Mouse (Mus musculus) embryonic facial prominence, embryonic 12.5 days (tissue): ENCODE measurements around the gene Gm28230. TPM values are rescaled to one million over a fixed set of nuclear protein-coding genes. Genes with fewer than 3 reads are reported as not detected.

Experiments used
- ATAC-seq: fragments of 200-750 bp; cut with Nextera tagmentation; 2 replicates; pipeline ENCODE4 v1.8.0; 2017; ENCODE audit not compliant: insufficient number of reproducible peaks, insufficient read depth, low FRiP score, low TSS enrichment
- H3K27ac ChIP-seq: fragments of 300-500 bp; sonication (generic); 2 replicates; pipeline ENCODE4 v1.5.1; 2016; ENCODE audit warnings: mild to moderate bottlenecking
- H3K27me3 ChIP-seq: fragments of 300-500 bp; sonication (generic); 2 replicates; pipeline ENCODE4 v1.6.1; 2016; ENCODE audit warnings: mild to moderate bottlenecking, moderate library complexity
- H3K36me3 ChIP-seq: fragments of 300-500 bp; sonication (generic); 2 replicates; pipeline ENCODE4 v1.6.1; 2016; ENCODE audit warnings: mild to moderate bottlenecking
- H3K4me1 ChIP-seq: fragments of 300-500 bp; sonication (generic); 2 replicates; pipeline ENCODE4 v1.6.1; 2016
- H3K4me2 ChIP-seq: fragments of 300-500 bp; sonication (generic); replicated peaks from 2 replicates; pipeline ENCODE4 v1.6.1; 2016; ENCODE audit warnings: mild to moderate bottlenecking, moderate library complexity
- H3K4me3 ChIP-seq: fragments of 300-500 bp; sonication (generic); 2 replicates; pipeline ENCODE4 v1.5.1; 2016; ENCODE audit warnings: mild to moderate bottlenecking
- H3K9ac ChIP-seq: fragments of 300-500 bp; sonication (generic); 2 replicates; pipeline ENCODE4 v1.6.1; 2016; ENCODE audit warnings: mild to moderate bottlenecking, moderate library complexity
- H3K9me3 ChIP-seq: fragments of 300-500 bp; sonication (generic); 2 replicates; pipeline ENCODE4 v1.6.1; 2016; ENCODE audit warnings: mild to moderate bottlenecking, moderate library complexity
- WGBS: fragments of 180-500 bp; shearing (Covaris S2); methylation state at CpG from one replicate; pipeline ENCODE4 v1.1.7; 2016; 5-methylcytosine and 5-hydroxymethylcytosine counted together
- polyA plus RNA-seq: library from polyadenylated mRNA; unstranded; fragments of >200 nt; fragmentation: Nextera tagmentation; extraction: Ambion mirVana; gene quantifications from 2 replicates; pipeline ENCODE4 v1.2.1, GENCODE M21; 2016

The Gm28230 gene
- polyA plus RNA-seq, 1 experiment from 2014 or later, result not detected

- Histone ChIP-seq H3K36me3 (no peaks in the 10 kb centered on the region), H3K9me3 (no peaks in the 10 kb centered on the region), H3K4me2 (no peak overlapping the region), H3K4me1 (peaks cover 9% of the 10 kb centered on the region), H3K9ac (no peak overlapping the region), H3K4me3 (no peak overlapping the region), H3K27me3 (peaks cover 95% of the 10 kb centered on the region), H3K27ac (no peak overlapping the region)
- 2% methylated on average over 22 of the region's 22 CpGs for WGBS
- ATAC-seq, result no peak
These were observed 25.9 kb upstream of the Gm28230 start for GRCm38 (mm10) chr2:74700546-74701112.

DNA sequence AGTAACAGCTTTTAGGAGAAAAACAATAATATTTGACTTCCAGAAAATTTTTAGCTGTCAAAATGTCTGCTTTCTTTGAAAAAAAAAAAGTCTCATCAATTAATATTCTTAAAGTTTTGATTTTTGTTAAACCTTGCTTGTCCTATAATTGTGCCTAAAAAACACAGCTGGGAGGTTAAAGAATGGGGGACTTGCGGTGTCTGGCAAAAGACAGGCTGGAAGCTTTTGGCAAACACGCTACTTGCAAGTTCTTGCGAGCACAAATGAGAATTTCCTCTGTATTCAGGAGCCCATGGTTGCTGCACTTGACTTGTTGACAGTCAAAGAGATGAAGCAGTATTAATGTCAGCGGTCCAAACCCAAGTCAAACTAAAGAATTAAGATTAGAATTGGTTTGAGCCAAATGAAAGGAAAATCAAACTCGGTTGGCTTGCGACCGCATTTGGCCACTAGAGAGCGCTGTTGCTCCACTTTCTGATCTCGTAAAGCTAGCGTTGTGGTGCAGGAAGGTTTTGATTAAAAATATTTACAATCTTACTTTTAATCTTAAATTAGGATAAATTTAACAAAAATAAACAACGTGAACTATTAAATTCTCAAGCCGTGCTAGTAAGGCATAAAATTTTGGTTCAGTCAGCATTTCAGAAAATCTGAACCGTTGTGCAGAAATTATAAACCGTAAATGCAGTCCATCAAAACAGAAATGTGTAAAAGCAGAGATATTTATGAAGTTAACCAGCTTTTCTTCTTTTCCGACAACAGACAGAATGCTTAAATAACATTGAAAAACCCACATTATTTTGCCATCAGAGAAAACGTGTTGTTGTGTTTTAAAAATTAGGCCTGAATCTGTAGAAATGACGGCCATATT, 24.3 kb upstream of the Gm28230 start:
- 11% methylated on average over 17 of the region's 17 CpGs for WGBS

GRCm38 (mm10) chr2:74702820-74703219, 23.7 kb upstream of the Gm28230 start:
- Histone ChIP-seq H3K9ac (no peak overlapping the region), H3K4me3 (no peak overlapping the region), H3K27ac (no peak overlapping the region), H3K9me3 (no peaks in the 10 kb centered on the region), H3K27me3 (peaks cover 91% of the 10 kb centered on the region), H3K4me2 (no peak overlapping the region), H3K4me1 (peaks cover 10% of the 10 kb centered on the region), H3K36me3 (no peaks in the 10 kb centered on the region)
- no peak for ATAC-seq
- WGBS, result 12% methylated on average over 6 of the region's 6 CpGs

More for the DNA sequence above, 24.3 kb upstream of the Gm28230 start:
- Histone ChIP-seq H3K4me2 (no peak overlapping the region), H3K9ac (no peak overlapping the region), H3K36me3 (no peaks in the 10 kb centered on the region), H3K9me3 (no peaks in the 10 kb centered on the region), H3K4me1 (peaks cover 10% of the 10 kb centered on the region), H3K27me3 (peaks cover 91% of the 10 kb centered on the region), H3K27ac (no peak overlapping the region), H3K4me3 (no peak overlapping the region)
- no peak for ATAC-seq

DNA sequence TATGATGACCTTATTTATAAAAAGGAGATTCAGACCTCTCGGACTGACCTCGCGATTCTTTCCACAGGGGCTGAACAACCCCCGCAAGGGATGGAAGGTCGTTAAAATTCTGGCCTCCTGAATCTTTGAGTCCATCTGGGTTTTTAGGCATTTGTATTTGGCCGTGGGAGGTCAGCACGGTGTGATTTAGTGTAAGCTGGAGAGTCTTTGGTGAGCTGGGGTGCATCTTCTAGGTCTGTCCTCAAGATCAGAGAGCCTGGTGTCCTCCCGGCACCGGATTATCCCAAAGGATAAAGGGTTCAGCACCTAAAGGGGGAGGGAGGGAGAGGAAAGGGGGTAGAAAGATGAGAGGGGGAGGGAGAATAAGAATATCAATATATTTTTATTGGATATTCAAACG, 23.2 kb upstream of the Gm28230 start:
- H3K4me3 ChIP-seq, result no peak overlapping the region
- H3K9ac ChIP-seq, result no peak overlapping the region
- H3K4me1 ChIP-seq, result peaks cover 6% of the 10 kb centered on the region
- no peak overlapping the region for H3K4me2 ChIP-seq
- ATAC-seq, result no peak
- H3K27ac ChIP-seq, result no peak overlapping the region
- peaks cover 91% of the 10 kb centered on the region for H3K27me3 ChIP-seq
- 2% methylated on average over 10 of the region's 10 CpGs for WGBS
- H3K9me3 ChIP-seq, result no peaks in the 10 kb centered on the region
- no peaks in the 10 kb centered on the region for H3K36me3 ChIP-seq

- peaks cover 91% of the 10 kb centered on the region for H3K27me3 ChIP-seq
- no peak overlapping the region for H3K9ac ChIP-seq
- ATAC-seq, result no peak
- 0 out of 2 replicates have a peak, but pooled peaks cover 3% of the 10 kb centered on the region for H3K4me1 ChIP-seq
- H3K4me3 ChIP-seq, result peak overlapping the region; percentile 36; the same call in 1 of the 2 replicates
- no peak overlapping the region for H3K27ac ChIP-seq
- no peaks in the 10 kb centered on the region for H3K9me3 ChIP-seq
- H3K4me2 ChIP-seq, result no peak overlapping the region
- 2% methylated on average over 26 of the region's 26 CpGs for WGBS
- no peaks in the 10 kb centered on the region for H3K36me3 ChIP-seq
These were observed 22.7 kb upstream of the Gm28230 start for GRCm38 (mm10) chr2:74703720-74704392.

DNA sequence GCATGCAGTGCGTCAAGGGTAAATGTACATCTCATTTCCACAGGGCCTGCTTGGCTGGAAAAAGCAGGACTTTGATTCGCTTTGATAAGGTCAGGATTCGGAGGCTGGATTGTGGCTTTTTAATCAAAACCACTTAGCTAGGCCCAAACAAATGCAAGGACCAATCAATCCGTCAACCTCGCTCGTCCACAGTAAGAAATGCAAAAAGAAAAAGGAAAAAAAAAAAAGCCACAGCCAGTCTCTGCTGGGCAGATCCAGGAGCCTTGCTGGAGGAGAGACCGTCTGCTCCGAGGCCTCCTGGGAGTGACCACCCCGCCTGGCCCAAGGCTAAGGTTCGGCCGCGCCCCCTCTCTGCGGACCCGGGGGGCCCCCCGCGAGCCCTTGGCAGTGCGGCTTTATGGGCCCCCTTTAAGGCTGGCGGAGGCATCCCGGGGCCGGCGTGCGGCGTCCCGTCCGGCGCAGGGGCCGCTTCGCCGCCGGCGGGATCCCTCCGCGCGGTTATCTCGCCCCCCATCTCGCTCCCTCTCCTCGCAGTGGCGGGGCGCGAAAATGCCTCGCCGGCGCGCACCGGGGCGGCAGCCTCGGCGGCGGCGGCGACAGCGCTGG, 22.0 kb upstream of the Gm28230 start, which contains the start of gene Hoxd8:
Gene Hoxd8 (plus strand): TSS at position 223 of the 606 bp plus-strand sequence.
- ATAC-seq, result no peak
- Histone ChIP-seq H3K27ac (no peak within 1 kb of the TSS), H3K9ac (peak within 1 kb of the TSS; percentile 45; the same call in 1 of the 2 replicates), H3K4me3 (peak within 1 kb of the TSS; percentile 36), H3K36me3 (no peaks in the 10 kb centered on the region), H3K4me1 (0 out of 2 replicates have a peak, but pooled peaks cover 3% of the 10 kb centered on the region), H3K9me3 (no peaks in the 10 kb centered on the region), H3K27me3 (peaks cover 91% of the 10 kb centered on the region), H3K4me2 (peak within 1 kb of the TSS; percentile 58)
- WGBS, result under 1% methylated on average over 35 of the region's 52 CpGs

DNA sequence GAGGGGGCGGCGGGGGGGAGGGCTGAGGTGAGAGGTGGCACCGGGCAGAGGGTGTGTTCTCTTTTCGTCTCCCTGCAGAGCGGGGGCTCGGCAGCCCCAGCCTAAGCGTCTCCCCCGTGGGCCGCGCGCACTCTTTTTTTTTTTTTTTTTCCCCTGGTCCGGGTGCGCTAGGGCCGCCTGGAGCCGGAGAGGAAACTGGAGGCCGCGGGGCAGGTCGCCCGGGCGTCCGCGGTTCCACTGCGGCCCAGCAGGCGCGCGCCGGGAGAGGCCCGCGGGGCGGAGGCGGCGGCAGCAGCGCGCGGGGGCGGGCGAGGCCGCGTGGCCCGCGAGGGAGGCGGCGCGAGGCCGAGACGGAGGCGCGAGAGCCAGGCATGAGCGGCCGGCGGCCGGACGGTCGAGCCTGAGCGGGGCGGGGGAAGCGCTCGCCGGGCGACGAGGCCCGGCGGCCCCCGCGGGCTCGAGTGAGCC, 21.5 kb upstream of the Gm28230 start:
- Histone ChIP-seq H3K4me3 (peak overlapping the region; percentile 36), H3K9ac (peak overlapping the region; percentile 45; the same call in 1 of the 2 replicates), H3K4me1 (0 out of 2 replicates have a peak, but pooled peaks cover 3% of the 10 kb centered on the region), H3K27ac (no peak overlapping the region), H3K9me3 (no peaks in the 10 kb centered on the region), H3K27me3 (peaks cover 91% of the 10 kb centered on the region), H3K36me3 (no peaks in the 10 kb centered on the region), H3K4me2 (peak overlapping the region; percentile 58)
- ATAC-seq, result no peak
- WGBS, result under 1% methylated on average over 43 of the region's 66 CpGs

DNA sequence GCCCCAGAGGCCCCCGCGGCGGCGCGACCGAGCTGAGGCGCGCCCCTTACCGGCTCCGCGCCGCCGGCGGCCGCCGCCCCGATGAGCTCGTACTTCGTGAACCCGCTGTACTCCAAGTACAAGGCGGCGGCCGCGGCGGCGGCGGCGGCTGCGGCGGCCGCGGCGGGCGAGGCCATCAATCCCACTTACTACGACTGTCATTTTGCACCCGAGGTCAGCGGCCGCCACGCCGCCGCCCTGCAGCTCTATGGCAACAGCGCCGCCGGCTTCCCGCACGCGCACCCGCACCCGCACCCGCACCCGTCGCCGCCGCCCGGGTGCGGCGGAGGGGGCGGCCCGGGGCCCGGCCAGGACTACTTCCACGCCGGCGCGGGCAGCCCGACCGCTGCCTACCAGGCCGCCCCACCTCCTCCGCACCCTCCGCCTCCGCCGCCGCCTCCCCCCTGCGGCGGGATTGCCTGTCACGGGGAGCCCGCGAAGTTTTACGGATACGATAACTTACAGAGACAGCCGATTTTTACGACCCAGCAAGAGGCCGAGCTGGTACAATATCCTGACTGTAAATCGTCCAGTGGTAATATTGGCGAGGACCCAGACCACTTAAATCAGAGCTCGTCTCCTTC, 20.9 kb upstream of the Gm28230 start:
- Histone ChIP-seq H3K27ac (no peak overlapping the region), H3K4me3 (peak overlapping the region; percentile 36), H3K9ac (peak overlapping the region; percentile 45; the same call in 1 of the 2 replicates), H3K36me3 (no peaks in the 10 kb centered on the region), H3K27me3 (peaks cover 91% of the 10 kb centered on the region), H3K9me3 (no peaks in the 10 kb centered on the region), H3K4me2 (peak overlapping the region; percentile 58), H3K4me1 (0 out of 2 replicates have a peak, but pooled peaks cover 3% of the 10 kb centered on the region)
- no peak for ATAC-seq
- 1% methylated on average over 52 of the region's 85 CpGs for WGBS

- no peaks in the 10 kb centered on the region for H3K36me3 ChIP-seq
- no peak overlapping the region for H3K27ac ChIP-seq
- H3K4me2 ChIP-seq, result no peak overlapping the region
- no peak overlapping the region for H3K4me3 ChIP-seq
- H3K9me3 ChIP-seq, result no peaks in the 10 kb centered on the region
- no peak overlapping the region for H3K9ac ChIP-seq
- 3% methylated on average over 13 of the region's 13 CpGs for WGBS
- peaks cover 89% of the 10 kb centered on the region for H3K27me3 ChIP-seq
- no peak for ATAC-seq
- 0 out of 2 replicates have a peak, but pooled peaks cover 3% of the 10 kb centered on the region for H3K4me1 ChIP-seq
These were observed 20.1 kb upstream of the Gm28230 start for GRCm38 (mm10) chr2:74706393-74706960.

DNA sequence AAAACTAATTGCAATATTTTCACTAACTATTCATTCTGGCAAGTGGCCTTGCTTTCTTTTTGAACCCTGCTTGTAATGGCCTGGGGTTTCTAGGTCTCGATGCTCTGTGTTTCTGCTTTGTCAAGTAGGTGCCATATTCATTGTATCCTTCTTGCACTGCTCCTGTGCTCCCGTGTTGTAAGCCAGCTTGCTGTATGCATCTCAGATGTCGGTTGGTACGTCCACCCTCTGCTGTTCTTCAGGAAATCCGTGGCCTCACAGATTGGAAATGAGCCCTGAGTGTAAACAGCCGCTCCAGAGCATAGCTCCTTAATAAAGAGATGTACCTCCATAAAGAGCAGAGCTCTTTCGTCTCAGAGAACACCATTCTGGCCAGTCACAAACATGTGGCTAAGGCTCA, 18.9 kb upstream of the Gm28230 start:
- 7% methylated on average over 7 of the region's 7 CpGs for WGBS
- Histone ChIP-seq H3K4me3 (no peak overlapping the region), H3K27me3 (peaks cover 92% of the 10 kb centered on the region), H3K9me3 (no peaks in the 10 kb centered on the region), H3K36me3 (no peaks in the 10 kb centered on the region), H3K27ac (no peak overlapping the region), H3K9ac (no peak overlapping the region), H3K4me1 (0 out of 2 replicates have a peak, but pooled peaks cover 3% of the 10 kb centered on the region), H3K4me2 (no peak overlapping the region)
- ATAC-seq, result no peak
